Mouse (Mus musculus) spleen, postnatal 4 days (tissue): ENCODE measurements around the gene Tmem109.

Experiments
- DNase-seq, 2 experiments: peaks; one replicate each; pipeline ENCODE4 v3.0.0; 2022; ENCODE audit warnings: low spot score in 2 of 2

Tmem109 gene

GRCm38 (mm10) chr19:10841721-10842626 lies 39.8 kb downstream of the Tmem109 start:
- DNase-seq, result peak in 1 of 2 experiments; percentile 45

DNA sequence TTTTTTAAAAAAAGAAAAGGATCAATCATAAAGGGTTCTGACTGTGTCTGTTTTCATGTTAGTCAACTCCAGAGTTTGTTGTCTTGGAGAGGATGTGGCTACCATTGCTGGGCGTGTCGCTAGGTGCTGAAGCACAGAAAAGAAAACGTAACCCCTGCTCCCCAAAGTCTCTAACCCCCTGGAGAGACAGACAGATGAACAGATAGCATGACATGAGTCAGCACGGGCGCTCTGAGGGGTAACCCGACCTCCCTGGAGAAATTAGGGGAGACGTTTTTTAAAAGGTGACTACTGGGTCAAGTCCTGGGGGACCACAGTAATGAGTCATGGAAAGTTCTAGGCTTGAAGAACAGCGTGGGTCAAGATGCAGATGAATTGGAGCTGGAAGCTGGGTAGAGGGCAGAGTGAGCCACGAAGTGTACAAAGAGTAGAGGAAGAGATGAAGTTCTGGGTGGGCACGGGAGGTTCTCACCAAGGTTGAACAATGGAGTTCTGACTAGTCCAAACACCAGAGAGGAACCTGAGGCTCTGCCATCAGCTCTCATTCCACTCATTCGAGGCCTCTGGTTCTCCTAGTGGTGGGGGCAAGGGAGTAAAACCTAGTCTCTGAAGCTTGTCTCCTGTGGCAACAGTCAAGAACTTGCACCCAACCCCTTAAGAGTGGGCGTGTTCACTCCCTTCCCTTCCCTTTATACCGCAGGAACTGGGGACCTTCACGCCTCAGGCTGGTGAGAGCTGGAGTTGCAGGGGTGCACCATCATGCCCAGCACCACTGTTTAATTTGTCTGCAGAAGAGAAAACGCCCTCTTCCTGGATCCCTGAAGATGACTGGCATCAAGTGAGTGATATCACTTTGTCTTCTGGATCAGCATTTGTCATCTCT lies 42.5 kb downstream of the Tmem109 start, which contains the start of gene Slc15a3:
Gene Slc15a3 (plus strand): TSS at position 718 of the 883 bp plus-strand sequence.
- DNase-seq, result no peak

- DNase-seq, result no peak
Observed at GRCm38 (mm10) chr19:10835671-10836070, 46.1 kb downstream of the Tmem109 start.

- DNase-seq, result no peak
Observed at GRCm38 (mm10) chr19:10833611-10834010, 48.2 kb downstream of the Tmem109 start.

GRCm38 (mm10) chr19:10832030-10832429 lies 49.8 kb downstream of the Tmem109 start:
- DNase-seq, result no peak

DNA sequence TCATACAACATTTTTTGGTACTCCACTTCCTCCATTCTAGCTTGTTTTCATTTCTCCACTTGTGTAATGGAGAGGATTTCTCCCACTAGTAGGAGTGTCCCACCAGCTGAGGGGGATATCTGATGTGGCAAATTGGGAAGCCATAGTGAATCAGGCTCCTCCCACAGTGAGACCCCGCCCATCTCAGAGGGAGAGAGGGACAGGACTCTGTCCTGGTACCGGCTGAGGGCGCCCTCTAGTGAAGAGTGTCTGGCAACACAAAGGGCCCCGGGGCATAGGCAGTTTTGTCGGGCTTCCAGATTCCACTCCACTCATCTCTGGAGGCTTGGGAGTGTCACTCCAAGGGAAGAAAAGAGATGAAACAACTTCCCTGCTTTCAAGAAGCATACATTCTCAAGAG lies 50.4 kb downstream of the Tmem109 start:
- DNase-seq, result peak; percentile 72 to 84

DNA sequence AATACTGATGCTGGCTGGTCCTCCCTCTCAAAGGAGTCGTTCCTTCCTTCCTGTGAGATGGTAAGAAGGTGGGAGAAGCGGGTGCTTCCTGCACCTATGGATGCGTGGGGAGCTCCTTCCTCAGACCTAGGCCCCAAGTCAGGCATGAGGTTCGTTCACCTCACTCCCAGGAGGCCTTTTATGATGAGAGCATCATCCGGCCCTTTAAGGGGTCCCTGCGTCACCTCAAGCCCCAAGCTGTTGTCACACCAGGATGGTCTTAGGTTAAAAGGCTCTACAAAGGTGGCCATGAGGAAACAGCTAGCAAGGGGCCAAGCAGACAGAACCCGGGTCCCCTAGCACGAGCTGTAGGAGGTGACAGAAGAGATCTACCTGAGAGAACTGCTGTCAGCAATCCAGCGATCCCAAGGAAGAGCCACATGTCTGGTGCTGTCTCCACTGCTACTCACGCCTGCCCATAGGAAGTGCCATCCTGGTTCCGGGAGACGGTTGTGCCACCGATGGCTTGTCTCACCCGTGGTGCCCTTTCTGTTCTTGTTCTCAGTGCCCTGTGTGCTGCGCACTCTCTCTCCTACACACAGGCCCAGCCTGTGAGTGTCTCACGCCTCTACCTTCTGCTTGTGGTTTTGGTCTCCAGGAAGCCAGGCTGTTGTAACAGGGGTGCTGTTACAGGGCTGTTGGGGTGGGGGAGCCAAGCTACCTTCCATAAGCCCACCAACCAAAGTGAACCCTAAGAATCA lies 52.2 kb downstream of the Tmem109 start, which contains the start of gene Cd6:
Gene Cd6 (minus strand): TSS at position 623 of the 740 bp plus-strand sequence.
- DNase-seq, result no peak

- no peak for DNase-seq
Observed at GRCm38 (mm10) chr19:10828321-10828720, 53.5 kb downstream of the Tmem109 start.

GRCm38 (mm10) chr19:10824061-10824460 lies 57.7 kb downstream of the Tmem109 start:
- DNase-seq, result no peak

DNA sequence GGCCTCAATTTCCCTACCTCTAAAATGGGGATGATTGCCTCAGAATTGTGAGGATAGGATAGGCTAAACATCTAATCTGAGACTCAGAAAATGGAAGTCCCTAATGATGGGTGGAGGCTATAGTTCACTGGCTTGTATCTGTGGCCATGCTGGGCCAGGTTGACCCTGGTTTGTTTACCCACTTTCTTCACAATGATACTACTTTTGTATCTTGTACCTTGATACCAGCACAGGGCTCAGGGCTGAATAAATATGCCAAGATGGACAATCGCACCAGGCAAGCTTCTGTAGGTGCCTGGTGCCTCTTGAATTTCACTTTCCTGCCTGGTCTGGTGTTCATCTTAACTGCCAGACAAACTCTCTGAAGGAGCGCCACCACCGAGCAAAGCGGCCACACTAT lies 59.3 kb downstream of the Tmem109 start:
- no peak for DNase-seq

DNA sequence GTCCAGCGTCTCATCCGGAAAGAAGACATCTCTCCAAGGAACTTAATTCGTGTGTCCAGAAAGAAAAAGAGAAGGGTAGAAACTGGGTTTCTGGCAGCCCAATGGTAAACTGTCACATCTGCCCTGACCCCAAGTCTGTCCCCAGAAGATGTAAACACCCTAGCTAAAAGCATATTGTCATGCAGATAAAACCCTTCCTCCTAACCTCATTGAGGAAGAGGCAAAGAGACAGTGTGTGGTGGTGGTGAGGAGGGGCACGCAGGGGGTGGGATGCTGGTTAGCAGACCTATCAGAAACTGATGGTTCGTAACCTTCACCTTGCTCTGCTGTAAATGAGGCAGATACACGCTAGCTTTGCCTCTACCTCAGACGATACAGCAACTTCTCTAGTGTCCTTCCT lies 60.5 kb downstream of the Tmem109 start:
- no peak for DNase-seq
